Mouse (Mus musculus) adrenal gland, postnatal 4 days (tissue): ENCODE data around the gene Fbln2. TPM values are rescaled to one million over a fixed set of nuclear protein-coding genes. Genes with fewer than 3 reads are reported as not detected.
"Not testable (repeated sequence)": the region's sequence is repeated elsewhere in the genome, so short reads cannot be mapped to it uniquely, and the experiment has no call there.

Source experiments
- DNase-seq, 2 experiments: peaks; one replicate each; pipeline ENCODE4 v3.0.0; 2021 to 2022; ENCODE audit warnings: low spot score in 2 of 2, mixed read lengths in 2 of 2
- long read RNA-seq, 2 experiments: library from polyadenylated mRNA; stranded (forward); transcript quantifications; one replicate each; pipeline ENCODE4 v2.0.0; 2021
- total RNA-seq, 2 experiments: library from RNA; stranded (reverse); gene quantifications; 2 replicates each; pipeline ENCODE4 v1.2.3; 2021

Gene Fbln2
- total RNA-seq, result 10 to 100 TPM; 71.7 to 73.5 TPM
- long read RNA-seq, experiment 1, full-length matches to known transcripts, result 55 of 72 reads
- long read RNA-seq, experiment 1, partial matches to known transcripts, result 14 of 72 reads
- long read RNA-seq, experiment 1, other reads (novel, unspliced or antisense), result 3 of 72 reads
- long read RNA-seq, experiment 2, full-length matches to known transcripts, result 17 of 66 reads
- long read RNA-seq, experiment 2, partial matches to known transcripts, result 46 of 66 reads
- long read RNA-seq, experiment 2, other reads (novel, unspliced or antisense), result 3 of 66 reads

- not testable (repeated sequence) for DNase-seq
Measured at GRCm38 (mm10) chr6:91212155-91212554, at the start of gene Fbln2. TSS of gene Fbln2 (plus strand) at chr6:91212455.

- DNase-seq, result no peak
Measured at GRCm38 (mm10) chr6:91163195-91163911, 48.9 kb upstream of the Fbln2 start.

GRCm38 (mm10) chr6:91164584-91164983 is 47.7 kb upstream of the Fbln2 start:
- no peak for DNase-seq

GRCm38 (mm10) chr6:91165210-91165609 is 47.0 kb upstream of the Fbln2 start:
- peak; percentile 29 to 31 for DNase-seq

- no peak for DNase-seq
Measured at GRCm38 (mm10) chr6:91167828-91168227, 44.4 kb upstream of the Fbln2 start.

GRCm38 (mm10) chr6:91169129-91169528 is 43.1 kb upstream of the Fbln2 start:
- no peak for DNase-seq

GRCm38 (mm10) chr6:91171396-91171895 is 40.8 kb upstream of the Fbln2 start:
- no peak for DNase-seq

- no peak for DNase-seq
Measured at GRCm38 (mm10) chr6:91172381-91172780, 39.9 kb upstream of the Fbln2 start.

GRCm38 (mm10) chr6:91173221-91173880 is 38.9 kb upstream of the Fbln2 start:
- DNase-seq, result peak in 1 of 2 experiments; percentile 36

GRCm38 (mm10) chr6:91174211-91174610 is 38.0 kb upstream of the Fbln2 start:
- DNase-seq, result no peak

GRCm38 (mm10) chr6:91180767-91181171 is 31.5 kb upstream of the Fbln2 start:
- no peak for DNase-seq

GRCm38 (mm10) chr6:91181320-91181719 is 30.9 kb upstream of the Fbln2 start:
- DNase-seq, result no peak

GRCm38 (mm10) chr6:91182075-91182490 is 30.2 kb upstream of the Fbln2 start:
- DNase-seq, result no peak

GRCm38 (mm10) chr6:91183041-91183440 is 29.2 kb upstream of the Fbln2 start:
- DNase-seq, result no peak

GRCm38 (mm10) chr6:91183980-91184379 is 28.3 kb upstream of the Fbln2 start:
- DNase-seq, result no peak

- DNase-seq, result no peak
Measured at GRCm38 (mm10) chr6:91184776-91185175, 27.5 kb upstream of the Fbln2 start.

GRCm38 (mm10) chr6:91185502-91185901 is 26.8 kb upstream of the Fbln2 start:
- no peak for DNase-seq

- no peak for DNase-seq
Measured at GRCm38 (mm10) chr6:91186161-91186931, 25.9 kb upstream of the Fbln2 start.

GRCm38 (mm10) chr6:91186934-91187333 is 25.3 kb upstream of the Fbln2 start:
- DNase-seq, result no peak

- DNase-seq, result no peak
Measured at GRCm38 (mm10) chr6:91187871-91188270, 24.4 kb upstream of the Fbln2 start.

- no peak for DNase-seq
Measured at GRCm38 (mm10) chr6:91189971-91190370, 22.3 kb upstream of the Fbln2 start.
